Mouse (Mus musculus) MEL (cell line): ENCODE data around the gene Fkbp1b. TPM values are rescaled to one million over a fixed set of nuclear protein-coding genes. Genes with fewer than 3 reads are reported as not detected.

Experiments
- DNase-seq: peaks from one replicate; pipeline ENCODE4 v3.0.0; 2011; ENCODE audit warnings: low read depth, low spot score
- H3K27ac ChIP-seq: 2 replicates; pipeline ENCODE4 v1.5.1; 2012; ENCODE audit warnings: low read depth, mild to moderate bottlenecking, control low read depth, low read length, moderate library complexity; ENCODE audit not compliant: control insufficient read depth
- H3K27me3 ChIP-seq, 2 experiments: fragments of 150-350 bp in 1 of 2; sonication (generic) in 1 of 2; 2 replicates each; pipeline ENCODE4 v1.6.1; 2012; ENCODE audit warnings: low read length in 2 of 2, mild to moderate bottlenecking in 2 of 2, improper control_type of control experiment in 1 of 2, moderate library complexity in 1 of 2; ENCODE audit not compliant: insufficient read depth in 2 of 2, control insufficient read depth in 1 of 2
- H3K36me3 ChIP-seq, 2 experiments: 2 replicates each; pipeline ENCODE4 v1.6.1; 2012 to 2014; ENCODE audit warnings: low read length in 2 of 2, improper control_type of control experiment in 1 of 2, inconsistent platforms in 1 of 2, mild to moderate bottlenecking in 1 of 2; ENCODE audit not compliant: insufficient read depth in 2 of 2, control insufficient read depth in 1 of 2
- H3K4me1 ChIP-seq, 2 experiments: fragments of 150-350 bp in 1 of 2; sonication (generic) in 1 of 2; 2 replicates each; pipeline ENCODE4 v1.6.1; 2012; ENCODE audit warnings: low read length in 2 of 2, improper control_type of control experiment in 1 of 2, mild to moderate bottlenecking in 1 of 2; ENCODE audit not compliant: insufficient read depth in 2 of 2, control insufficient read depth in 1 of 2
- H3K4me3 ChIP-seq, 2 experiments: fragments of 150-350 bp in 1 of 2; sonication (generic) in 1 of 2; 2 replicates each; pipeline ENCODE4 v1.5.1; 2012; ENCODE audit warnings: low read depth in 2 of 2, low read length in 2 of 2, mild to moderate bottlenecking in 2 of 2, moderate library complexity in 2 of 2, control low read depth in 1 of 2, improper control_type of control experiment in 1 of 2; ENCODE audit not compliant: control insufficient read depth in 1 of 2, insufficient read depth in 1 of 2
- H3K79me2 ChIP-seq: 2 replicates; pipeline ENCODE4 v1.6.1; 2012; ENCODE audit warnings: mild to moderate bottlenecking, low read length, moderate library complexity; ENCODE audit not compliant: control insufficient read depth, poor library complexity, insufficient read depth
- H3K9ac ChIP-seq: 2 replicates; pipeline ENCODE4 v1.6.1; 2012; ENCODE audit warnings: low read depth, mild to moderate bottlenecking, control low read depth, low read length, moderate library complexity; ENCODE audit not compliant: control insufficient read depth, poor library complexity, severe bottlenecking
- H3K9me3 ChIP-seq: fragments of 150-350 bp; sonication (generic); replicated peaks from 2 replicates; pipeline ENCODE4 v1.6.1; 2012; ENCODE audit warnings: mild to moderate bottlenecking, low read length, improper control_type of control experiment, moderate library complexity; ENCODE audit not compliant: insufficient read depth
- CHD2 ChIP-seq: IDR thresholded peaks from 2 replicates; pipeline ENCODE4 v1.6.1; 2011; ENCODE audit warnings: low read length, improper control_type of control experiment
- CTCF ChIP-seq, 3 experiments: IDR thresholded peaks in 2 of 3; conservative IDR thresholded peaks in 1 of 3; 2 replicates each; pipeline ENCODE4 v1.5.1; 2011 to 2012; ENCODE audit warnings: low read length in 3 of 3, low read depth in 2 of 3, mild to moderate bottlenecking in 2 of 3, improper control_type of control experiment in 1 of 3, inconsistent platforms in 1 of 3, mixed read lengths in 1 of 3, moderate library complexity in 1 of 3; ENCODE audit not compliant: control insufficient read depth in 1 of 3, insufficient read depth in 1 of 3, poor library complexity in 1 of 3, severe bottlenecking in 1 of 3
- ETS1 ChIP-seq: IDR thresholded peaks from 2 replicates; pipeline ENCODE4 v1.6.1; 2012; ENCODE audit warnings: low read depth, mild to moderate bottlenecking, inconsistent platforms, low read length, improper control_type of control experiment, moderate library complexity
- GATA1 ChIP-seq: IDR thresholded peaks from 2 replicates; pipeline ENCODE4 v1.6.1; 2011; ENCODE audit warnings: low read depth, low read length, improper control_type of control experiment
- MAX ChIP-seq: IDR thresholded peaks from 2 replicates; pipeline ENCODE4 v1.6.1; 2011; ENCODE audit warnings: low read length, improper control_type of control experiment
- MYC ChIP-seq: IDR thresholded peaks from 2 replicates; pipeline ENCODE4 v1.6.1; 2011; ENCODE audit warnings: low read depth, mild to moderate bottlenecking, low read length, improper control_type of control experiment, moderate library complexity
- NELFE ChIP-seq: IDR thresholded peaks from 2 replicates; pipeline ENCODE4 v1.6.1; 2011; ENCODE audit warnings: low read depth, low read length, improper control_type of control experiment
- POLR2AphosphoS5 ChIP-seq: IDR thresholded peaks from 2 replicates; pipeline ENCODE4 v1.6.1; 2012; ENCODE audit warnings: low read depth, borderline replicate concordance, mild to moderate bottlenecking, inconsistent platforms, low read length, moderate library complexity, mixed read lengths
- SIN3A ChIP-seq: IDR thresholded peaks from 2 replicates; pipeline ENCODE4 v1.6.1; 2012; ENCODE audit warnings: low read length, improper control_type of control experiment, inconsistent platforms
- TAL1 ChIP-seq: IDR thresholded peaks from 2 replicates; pipeline ENCODE4 v1.6.1; 2012; ENCODE audit warnings: mild to moderate bottlenecking, inconsistent platforms, low read length, moderate library complexity, mixed read lengths
- TBP ChIP-seq: IDR thresholded peaks from 2 replicates; pipeline ENCODE4 v1.8.0; 2011; ENCODE audit warnings: low read depth, low read length, improper control_type of control experiment
- polyA plus RNA-seq, 2 experiments: library from polyadenylated mRNA; stranded (reverse) in 1 of 2; unstranded in 1 of 2; fragments of >175 nt in 1 of 2; fragments of >200 nt in 1 of 2; gene quantifications; 2 replicates each; pipeline versions ENCODE4 v1.2.1 to v1.2.4; 2012; ENCODE audit warnings: low replicate concordance in 2 of 2, low read depth in 1 of 2; ENCODE audit not compliant: insufficient read length in 2 of 2, insufficient read depth in 1 of 2, missing spikeins in 1 of 2
- total RNA-seq: library from RNA; depleted of rRNA; stranded (reverse); fragments of 300-350 nt; gene quantifications from 2 replicates; pipeline ENCODE4 v1.2.3, GENCODE M21; 2012

Fkbp1b gene
- total and polyA plus RNA-seq, 3 experiments = 2.1 to 6.8 TPM; not detected in 1

- Histone ChIP-seq H3K36me3 (peaks cover 0 to 11% of the 10 kb centered on the region in 2 experiments; a peak in 2 of 4 replicates), H3K79me2 (peaks cover 19% of the 10 kb centered on the region), H3K27ac (no peak overlapping the region), H3K9me3 (no peaks in the 10 kb centered on the region), H3K4me1 (peaks cover 0 to 19% of the 10 kb centered on the region in 2 experiments; a peak in 2 of 4 replicates), H3K27me3 (no peaks in the 10 kb centered on the region), H3K9ac (peak overlapping the region; percentile 37), H3K4me3 (peak overlapping the region in 1 of 2 experiments; percentile 14; a peak in 2 of 4 replicates)
- DNase-seq = peak; percentile 39
- TF ChIP-seq POLR2AphosphoS5 (no peak), TBP (no peak), TAL1 (no peak), ETS1 (no peak), MAX (no peak), MYC (no peak), SIN3A (no peak), CHD2 (no peak), GATA1 (no peak)
These were observed 1.1 kb upstream of the Fkbp1b start for GRCm38 (mm10) chr12:4842456-4842855.

- H3K79me2 ChIP-seq = peaks cover 13% of the 10 kb centered on the region
- H3K27me3 ChIP-seq = no peaks in the 10 kb centered on the region
- peak; percentile 40 for DNase-seq
- peak overlapping the region; percentile 76 to 90 for H3K4me3 ChIP-seq
- H3K9ac ChIP-seq = peak overlapping the region; percentile 62
- 0 out of 2 replicates have a peak overlapping the region, but pooled peaks have one; percentile 12 for H3K27ac ChIP-seq
- H3K4me1 ChIP-seq = peaks cover 0 to 19% of the 10 kb centered on the region in 2 experiments; a peak in 2 of 4 replicates
- TF ChIP-seq SIN3A = peak; percentile 27; the same call in 1 of the 2 replicates
- TF ChIP-seq NELFE = no peak
- H3K9me3 ChIP-seq = no peaks in the 10 kb centered on the region
- H3K36me3 ChIP-seq = peaks cover 0 to 11% of the 10 kb centered on the region in 2 experiments; a peak in 2 of 4 replicates
These were observed 650 bp downstream of the Fkbp1b start for GRCm38 (mm10) chr12:4840741-4841140.

- TF ChIP-seq CTCF (IDR thresholded peaks at IDR 0.05 in 2 of 3, conservative IDR thresholded peaks at IDR 0.05 in 1 of 3; ENCODE audit: control insufficient read depth in 1 of 3, insufficient read depth in 1 of 3, low read depth in 2 of 3, low read length in 3 of 3, poor library complexity in 1 of 3, severe bottlenecking in 1 of 3) = no peak
- 0 out of 2 replicates have a peak, but pooled peaks have one; percentile 13 for TF ChIP-seq TBP
- Histone ChIP-seq H3K4me3 (peak overlapping the region; percentile 76 to 90; a peak in 3 of 4 replicates), H3K36me3 (peaks cover 0 to 11% of the 10 kb centered on the region in 2 experiments; a peak in 2 of 4 replicates), H3K27ac (no peak overlapping the region), H3K9me3 (no peaks in the 10 kb centered on the region), H3K4me1 (peaks cover 0 to 19% of the 10 kb centered on the region in 2 experiments; a peak in 2 of 4 replicates), H3K27me3 (no peaks in the 10 kb centered on the region), H3K79me2 (peaks cover 11% of the 10 kb centered on the region), H3K9ac (0 out of 2 replicates have a peak overlapping the region, but pooled peaks have one; percentile 62)
- peak; percentile 84 for DNase-seq
These were observed 1.4 kb downstream of the Fkbp1b start for GRCm38 (mm10) chr12:4840010-4840409.
